Mouse (Mus musculus) intestine, embryonic 16.5 days (tissue): Measurements from ENCODE around the gene Tec. TPM values are rescaled to one million over a fixed set of nuclear protein-coding genes. Genes with fewer than 3 reads are reported as not detected.

Experiments used
- ATAC-seq: fragments of 200-750 bp; cut with Nextera tagmentation; 2 replicates; pipeline ENCODE4 v1.8.0; 2017; ENCODE audit warnings: moderate TSS enrichment, moderate library complexity
- H3K27ac ChIP-seq: fragments of 300-500 bp; sonication (generic); 2 replicates; pipeline ENCODE4 v1.5.1; 2014; ENCODE audit warnings: mild to moderate bottlenecking, low read length
- H3K27me3 ChIP-seq: fragments of 300-500 bp; sonication (generic); replicated peaks from 2 replicates; pipeline ENCODE4 v1.6.1; 2014; ENCODE audit warnings: low read length, control low read depth, mixed read lengths; ENCODE audit not compliant: control insufficient read depth, insufficient read depth
- H3K36me3 ChIP-seq: fragments of 300-500 bp; sonication (generic); 2 replicates; pipeline ENCODE4 v1.6.1; 2014; ENCODE audit warnings: low read length, control low read depth; ENCODE audit not compliant: control insufficient read depth, insufficient read depth
- H3K4me1 ChIP-seq: fragments of 300-500 bp; sonication (generic); 2 replicates; pipeline ENCODE4 v1.6.1; 2014; ENCODE audit warnings: low read length, control low read depth, mixed read lengths; ENCODE audit not compliant: control insufficient read depth, insufficient read depth
- H3K4me2 ChIP-seq: fragments of 300-500 bp; sonication (generic); 2 replicates; pipeline ENCODE4 v1.6.1; 2014; ENCODE audit warnings: low read depth, low read length, control low read depth
- H3K4me3 ChIP-seq: fragments of 300-500 bp; sonication (generic); 2 replicates; pipeline ENCODE4 v1.5.1; 2014; ENCODE audit warnings: mild to moderate bottlenecking, low read length
- H3K9ac ChIP-seq: fragments of 300-500 bp; sonication (generic); 2 replicates; pipeline ENCODE4 v1.6.1; 2014; ENCODE audit warnings: low read depth, low read length
- H3K9me3 ChIP-seq: fragments of 300-500 bp; sonication (generic); 2 replicates; pipeline ENCODE4 v1.6.1; 2016; ENCODE audit warnings: low read length, control low read depth; ENCODE audit not compliant: control insufficient read depth
- WGBS: fragments of 180-500 bp; shearing (Covaris S2); extraction: QIAGEN DNeasy Blood & Tissue Kit; methylation state at CpG from one replicate; pipeline ENCODE4 v1.1.7; 2014; 5-methylcytosine and 5-hydroxymethylcytosine counted together
- polyA plus RNA-seq: library from polyadenylated mRNA; unstranded; fragments of >200 nt; fragmentation: Nextera tagmentation; extraction: Ambion mirVana; gene quantifications from 2 replicates; pipeline ENCODE4 v1.2.1, GENCODE M21; 2015

Gene Tec
- polyA plus RNA-seq, 1 experiment from 2014 or later: 14.9 TPM

- 0 out of 2 replicates have a peak, but pooled peaks cover 2% of the 10 kb centered on the region for H3K36me3 ChIP-seq
- 54% methylated on average over 5 of the region's 5 CpGs for WGBS
- no peaks in the 10 kb centered on the region for H3K9me3 ChIP-seq
- H3K4me1 ChIP-seq: no peaks in the 10 kb centered on the region; the same call in 1 of the 2 replicates
- ATAC-seq: peak; percentile 43; the same call in 1 of the 2 replicates
- no peak overlapping the region for H3K27ac ChIP-seq
- H3K4me3 ChIP-seq: no peak overlapping the region
- no peak overlapping the region for H3K4me2 ChIP-seq
- H3K27me3 ChIP-seq: no peaks in the 10 kb centered on the region
- H3K9ac ChIP-seq: no peak overlapping the region
Observed at GRCm38 (mm10) chr5:72761237-72761636, 107.0 kb downstream of the Tec start.

GRCm38 (mm10) chr5:72758925-72759924 lies 109.1 kb downstream of the Tec start:
- no peak overlapping the region for H3K4me3 ChIP-seq
- H3K4me2 ChIP-seq: no peak overlapping the region
- H3K36me3 ChIP-seq: 0 out of 2 replicates have a peak, but pooled peaks cover 2% of the 10 kb centered on the region
- H3K27ac ChIP-seq: no peak overlapping the region
- no peaks in the 10 kb centered on the region for H3K27me3 ChIP-seq
- H3K9ac ChIP-seq: no peak overlapping the region
- WGBS: 70% methylated on average over 13 of the region's 13 CpGs
- ATAC-seq: peak; percentile 50; the same call in 1 of the 2 replicates
- H3K4me1 ChIP-seq: no peaks in the 10 kb centered on the region; the same call in 1 of the 2 replicates
- no peaks in the 10 kb centered on the region for H3K9me3 ChIP-seq

- no peak overlapping the region for H3K4me3 ChIP-seq
- no peak for ATAC-seq
- H3K27ac ChIP-seq: no peak overlapping the region
- no peaks in the 10 kb centered on the region for H3K27me3 ChIP-seq
- WGBS: 78% methylated on average over 18 of the region's 18 CpGs
- H3K9ac ChIP-seq: no peak overlapping the region
- H3K9me3 ChIP-seq: no peaks in the 10 kb centered on the region
- 0 out of 2 replicates have a peak, but pooled peaks cover 2% of the 10 kb centered on the region for H3K36me3 ChIP-seq
- H3K4me1 ChIP-seq: no peaks in the 10 kb centered on the region
- H3K4me2 ChIP-seq: no peak overlapping the region
Observed at GRCm38 (mm10) chr5:72757155-72757773, 111.0 kb downstream of the Tec start.

- Histone ChIP-seq H3K4me1 (no peaks in the 10 kb centered on the region), H3K9ac (no peak overlapping the region), H3K4me2 (no peak overlapping the region), H3K9me3 (no peaks in the 10 kb centered on the region), H3K27ac (no peak overlapping the region), H3K4me3 (no peak overlapping the region), H3K27me3 (no peaks in the 10 kb centered on the region), H3K36me3 (0 out of 2 replicates have a peak, but pooled peaks cover 2% of the 10 kb centered on the region)
- ATAC-seq: no peak
- 89% methylated on average over 8 of the region's 8 CpGs for WGBS
Observed at GRCm38 (mm10) chr5:72755941-72756340, 112.3 kb downstream of the Tec start.

GRCm38 (mm10) chr5:72755035-72755434 lies 113.2 kb downstream of the Tec start:
- H3K4me1 ChIP-seq: no peaks in the 10 kb centered on the region
- H3K4me3 ChIP-seq: no peak overlapping the region
- H3K4me2 ChIP-seq: no peak overlapping the region
- H3K9me3 ChIP-seq: no peaks in the 10 kb centered on the region
- WGBS: 83% methylated on average over 2 of the region's 2 CpGs
- no peaks in the 10 kb centered on the region for H3K27me3 ChIP-seq
- 0 out of 2 replicates have a peak, but pooled peaks cover 2% of the 10 kb centered on the region for H3K36me3 ChIP-seq
- no peak overlapping the region for H3K9ac ChIP-seq
- no peak overlapping the region for H3K27ac ChIP-seq
- ATAC-seq: no peak

GRCm38 (mm10) chr5:72752585-72752984 lies 115.7 kb downstream of the Tec start, which contains the start of gene Txk:
Txk (minus strand) TSS chr5:72752777.
- no peak for ATAC-seq
- no peak within 1 kb of the TSS for H3K9ac ChIP-seq

GRCm38 (mm10) chr5:72751056-72751758 lies 117.1 kb downstream of the Tec start:
- no peak overlapping the region for H3K9ac ChIP-seq
- H3K27me3 ChIP-seq: no peaks in the 10 kb centered on the region
- H3K27ac ChIP-seq: no peak overlapping the region
- no peak for ATAC-seq
- H3K4me2 ChIP-seq: no peak overlapping the region
- H3K9me3 ChIP-seq: no peaks in the 10 kb centered on the region
- H3K4me3 ChIP-seq: no peak overlapping the region
- no peaks in the 10 kb centered on the region for H3K36me3 ChIP-seq
- WGBS: 82% methylated on average over 7 of the region's 7 CpGs
- H3K4me1 ChIP-seq: no peaks in the 10 kb centered on the region

More at GRCm38 (mm10) chr5:72752585-72752984, 115.7 kb downstream of the Tec start, which contains the start of gene Txk:
- no peaks in the 10 kb centered on the region for H3K4me1 ChIP-seq
- no peak within 1 kb of the TSS for H3K4me3 ChIP-seq
- H3K9me3 ChIP-seq: no peaks in the 10 kb centered on the region
- no peak within 1 kb of the TSS for H3K4me2 ChIP-seq
- H3K36me3 ChIP-seq: 0 out of 2 replicates have a peak, but pooled peaks cover 2% of the 10 kb centered on the region
- 81% methylated on average over 5 of the region's 5 CpGs for WGBS
- H3K27ac ChIP-seq: no peak within 1 kb of the TSS
- no peaks in the 10 kb centered on the region for H3K27me3 ChIP-seq

- 84% methylated on average over 5 of the region's 5 CpGs for WGBS
- ATAC-seq: no peak
Observed at GRCm38 (mm10) chr5:72750226-72750625, 118.1 kb downstream of the Tec start.

More at GRCm38 (mm10) chr5:72750226-72750625, 118.1 kb downstream of the Tec start:
- H3K9ac ChIP-seq: no peak overlapping the region
- no peaks in the 10 kb centered on the region for H3K36me3 ChIP-seq
- no peak overlapping the region for H3K4me3 ChIP-seq
- H3K4me2 ChIP-seq: no peak overlapping the region
- no peaks in the 10 kb centered on the region for H3K4me1 ChIP-seq
- no peaks in the 10 kb centered on the region for H3K9me3 ChIP-seq
- no peak overlapping the region for H3K27ac ChIP-seq
- no peaks in the 10 kb centered on the region for H3K27me3 ChIP-seq
